Mouse (Mus musculus): ENCODE results near the gene Mapkap1. TPM values are rescaled to one million over a fixed set of nuclear protein-coding genes. Genes with fewer than 3 reads are reported as not detected.
A peak's percentile ranks its signal among the peaks of the same experiment; 100 is the strongest.
"Not testable (repeated sequence)": the region's sequence is repeated elsewhere in the genome, so short reads cannot be mapped to it uniquely, and the experiment has no call there.

Gene Mapkap1
- polyA plus RNA-seq, 1 experiment from 2014 or later, result 110 TPM

DNA sequence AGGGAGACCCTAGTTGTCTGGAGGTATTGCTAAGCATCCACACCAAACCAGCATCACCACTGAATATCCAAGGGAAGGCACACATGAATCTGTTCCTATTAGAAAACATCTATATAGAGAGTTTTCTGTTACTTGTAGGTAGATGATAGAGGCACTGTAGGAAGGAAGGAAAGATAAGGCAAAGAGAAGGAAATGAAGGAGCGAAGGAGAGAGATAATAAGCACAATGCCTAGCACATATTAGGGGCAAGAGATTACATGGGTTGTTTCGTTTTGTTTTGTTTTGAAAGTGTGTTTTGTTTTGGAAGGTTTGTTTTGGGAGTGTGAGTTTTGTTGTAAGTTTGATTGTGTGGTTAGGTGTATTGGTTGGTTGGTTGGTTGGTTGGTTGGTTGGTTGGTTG lies 27.6 kb upstream of the Mapkap1 start:
- Histone ChIP-seq H3K4me1 (peaks cover 5% of the 10 kb centered on the region), H3K4me2 (no peak overlapping the region), H3K4me3 (replicated peaks) (no peak overlapping the region), H3K9me3 (no peaks in the 10 kb centered on the region), H3K9ac (no peak overlapping the region), H3K27me3 (0 out of 2 replicates have a peak, but pooled peaks cover 2% of the 10 kb centered on the region), H3K27ac (no peak overlapping the region), H3K36me3 (replicated peaks) (no peaks in the 10 kb centered on the region)
- WGBS, result 91% methylated on average over 2 of the region's 2 CpGs
- no peak for ATAC-seq (ENCODE audit: low FRiP score)

DNA sequence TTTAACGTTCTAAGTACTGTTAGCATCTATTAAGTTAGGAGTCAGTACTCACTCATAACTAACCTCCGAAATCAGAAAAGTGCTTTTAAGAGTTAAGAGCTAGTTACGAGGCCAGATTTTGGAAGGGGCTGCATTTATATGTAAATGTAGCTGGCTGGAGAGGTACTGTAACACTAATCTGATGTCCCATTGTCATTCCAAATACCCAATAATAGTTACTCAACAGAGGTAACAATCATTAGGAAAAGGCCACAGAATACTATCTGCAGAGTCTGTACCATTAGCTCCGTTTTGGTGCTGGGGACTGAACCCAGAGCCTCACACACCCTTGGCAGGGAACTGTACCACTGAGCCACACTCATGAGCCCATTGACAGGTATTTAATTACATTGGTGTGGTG lies 7.0 kb upstream of the Mapkap1 start:
- WGBS, result 45% methylated on average over 4 of the region's 4 CpGs

DNA sequence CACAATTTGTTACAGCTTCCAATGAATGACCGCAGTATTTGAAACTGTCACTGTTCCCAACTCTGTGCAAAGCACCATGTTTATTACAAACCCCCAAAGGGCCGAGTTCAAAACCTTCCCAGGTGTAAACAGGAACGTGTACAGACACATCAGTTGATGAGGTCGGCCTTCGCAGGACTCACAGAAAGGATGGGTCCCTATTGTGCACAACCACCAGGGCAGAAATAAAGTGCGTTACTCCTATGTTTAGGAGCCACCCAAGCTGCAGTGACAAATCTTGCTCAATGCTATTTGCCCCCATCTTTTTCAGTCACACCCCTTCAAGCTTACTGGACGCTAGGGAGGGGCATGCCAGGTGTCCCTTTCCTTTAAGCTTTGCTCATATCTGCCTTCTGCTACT lies 1.0 kb downstream of the Mapkap1 start:
- Histone ChIP-seq H3K36me3 (replicated peaks) (no peaks in the 10 kb centered on the region), H3K9ac (peak overlapping the region; percentile 76), H3K27ac (no peak overlapping the region)

More for the DNA sequence above, 7.0 kb upstream of the Mapkap1 start:
- Histone ChIP-seq H3K27me3 (no peaks in the 10 kb centered on the region), H3K4me3 (replicated peaks) (no peak overlapping the region), H3K36me3 (replicated peaks) (no peaks in the 10 kb centered on the region), H3K27ac (no peak overlapping the region), H3K9ac (no peak overlapping the region), H3K9me3 (no peaks in the 10 kb centered on the region), H3K4me1 (no peaks in the 10 kb centered on the region), H3K4me2 (no peak overlapping the region)
- no peak for ATAC-seq (ENCODE audit: low FRiP score)

DNA sequence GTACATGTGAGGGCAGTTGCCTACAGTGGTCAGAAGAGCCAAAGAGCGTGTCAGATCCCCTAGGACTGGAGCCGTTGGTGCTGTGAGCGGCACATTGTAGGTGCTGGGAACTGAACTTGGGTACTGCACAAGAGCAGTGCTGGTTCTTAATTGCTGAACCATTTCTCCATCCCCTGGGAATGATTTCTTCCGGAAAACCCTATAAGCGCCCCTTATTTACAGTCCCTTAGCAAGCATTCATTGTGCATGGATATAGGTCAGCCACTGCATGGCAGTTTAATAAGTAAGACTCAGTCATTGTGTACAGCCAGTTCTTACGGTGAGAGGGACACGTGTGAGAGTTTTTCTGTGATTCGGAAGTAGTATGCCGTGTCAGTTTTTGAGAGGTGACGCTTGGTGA lies 1.8 kb downstream of the Mapkap1 start:
- Histone ChIP-seq H3K27me3 (no peaks in the 10 kb centered on the region), H3K27ac (no peak overlapping the region), H3K9me3 (no peaks in the 10 kb centered on the region), H3K4me1 (peaks cover 19% of the 10 kb centered on the region), H3K4me2 (no peak overlapping the region), H3K36me3 (replicated peaks) (no peaks in the 10 kb centered on the region), H3K9ac (no peak overlapping the region), H3K4me3 (replicated peaks) (no peak overlapping the region)
- WGBS, result 95% methylated on average over 10 of the region's 10 CpGs
- no peak for ATAC-seq (ENCODE audit: low FRiP score)

More for the DNA sequence above, 1.0 kb downstream of the Mapkap1 start:
- H3K4me3 ChIP-seq (replicated peaks), result peak overlapping the region; percentile 90
- H3K4me1 ChIP-seq, result peaks cover 19% of the 10 kb centered on the region
- H3K9me3 ChIP-seq, result no peaks in the 10 kb centered on the region
- H3K27me3 ChIP-seq, result no peaks in the 10 kb centered on the region
- H3K4me2 ChIP-seq, result peak overlapping the region; percentile 95
- ATAC-seq (ENCODE audit: low FRiP score), result no peak
- 29% methylated on average over 7 of the region's 7 CpGs for WGBS

DNA sequence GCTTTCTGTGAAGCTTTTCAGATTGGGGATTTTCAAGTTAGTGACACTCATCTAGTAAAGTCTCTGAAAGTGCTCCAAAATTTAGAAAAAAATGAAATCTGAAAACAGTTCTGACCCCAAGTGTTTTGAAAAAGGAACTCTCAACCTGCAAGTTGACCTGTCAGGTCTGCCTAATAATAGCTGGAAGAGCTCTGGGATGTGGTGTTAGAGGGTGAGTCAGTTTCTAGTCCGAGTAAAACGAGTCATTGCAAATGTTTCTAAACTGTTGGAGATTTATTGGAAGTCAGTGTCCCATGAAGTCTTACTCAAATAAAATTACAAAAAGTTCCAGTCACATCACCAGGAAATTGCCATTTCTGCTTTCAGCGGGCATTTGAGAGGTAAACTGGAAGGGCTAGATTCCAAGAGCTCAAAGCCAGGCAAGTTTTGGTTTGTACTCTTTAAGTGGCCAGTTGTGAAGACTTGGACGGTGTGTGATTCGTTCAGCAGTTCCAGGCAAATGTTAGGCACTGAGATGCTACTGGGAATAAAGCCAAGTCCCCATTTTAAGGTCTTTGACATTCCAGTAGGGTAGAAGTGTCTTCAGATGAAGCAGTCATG lies 3.3 kb downstream of the Mapkap1 start:
- no peaks in the 10 kb centered on the region for H3K36me3 ChIP-seq (replicated peaks)
- no peak overlapping the region for H3K9ac ChIP-seq
- no peaks in the 10 kb centered on the region for H3K9me3 ChIP-seq
- no peaks in the 10 kb centered on the region for H3K27me3 ChIP-seq
- 92% methylated on average over 5 of the region's 5 CpGs for WGBS
- no peak overlapping the region for H3K27ac ChIP-seq
- H3K4me2 ChIP-seq, result no peak overlapping the region
- H3K4me3 ChIP-seq (replicated peaks), result no peak overlapping the region
- peaks cover 19% of the 10 kb centered on the region for H3K4me1 ChIP-seq
- ATAC-seq (ENCODE audit: low FRiP score), result no peak

DNA sequence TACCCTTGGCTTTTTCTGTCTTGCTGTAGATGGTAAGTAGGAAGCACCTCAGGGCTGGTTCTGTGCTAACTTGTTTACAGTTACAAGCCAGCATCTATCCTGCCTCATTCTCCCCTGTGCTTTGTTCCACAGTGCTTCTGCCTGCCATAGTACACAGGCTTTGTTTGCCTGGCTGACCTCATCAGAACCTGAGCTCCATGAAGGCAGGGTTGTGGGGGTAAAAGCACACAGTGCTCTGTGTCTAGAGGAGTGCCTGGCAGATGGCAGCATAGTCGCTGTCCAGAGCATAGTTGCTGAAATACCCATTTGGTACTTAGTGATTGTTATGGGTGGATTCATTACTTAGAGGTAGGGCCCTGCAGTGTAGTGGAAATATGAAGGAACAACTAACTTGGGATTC lies 13.7 kb downstream of the Mapkap1 start:
- Histone ChIP-seq H3K4me3 (replicated peaks) (no peak overlapping the region), H3K36me3 (replicated peaks) (no peaks in the 10 kb centered on the region), H3K27ac (no peak overlapping the region), H3K4me2 (no peak overlapping the region), H3K9me3 (no peaks in the 10 kb centered on the region), H3K27me3 (no peaks in the 10 kb centered on the region), H3K9ac (no peak overlapping the region), H3K4me1 (no peaks in the 10 kb centered on the region)
- 55% methylated on average over 1 of the region's 1 CpGs for WGBS
- ATAC-seq (ENCODE audit: low FRiP score), result no peak

DNA sequence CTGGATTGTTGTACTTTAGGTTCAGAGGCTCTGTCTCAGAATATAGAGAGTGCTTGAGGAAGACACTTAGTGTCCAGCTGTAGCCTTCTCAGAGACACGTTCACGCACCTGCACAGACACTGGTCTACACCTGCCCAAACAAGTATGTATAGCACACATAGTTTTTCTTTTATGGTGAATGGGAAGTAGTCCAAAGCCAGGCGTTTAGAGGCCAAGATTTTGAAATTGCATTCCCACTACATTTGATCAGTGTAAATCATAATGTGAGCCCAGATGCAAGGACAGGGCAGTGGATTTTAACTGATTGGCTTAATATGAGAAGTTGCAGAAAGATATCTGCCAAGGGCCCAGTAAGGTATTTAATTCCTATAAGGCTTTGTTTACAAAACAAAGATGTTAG lies 17.6 kb downstream of the Mapkap1 start:
- 89% methylated on average over 3 of the region's 3 CpGs for WGBS
- Histone ChIP-seq H3K9ac (no peak overlapping the region), H3K4me2 (no peak overlapping the region), H3K27me3 (no peaks in the 10 kb centered on the region), H3K4me3 (replicated peaks) (no peak overlapping the region), H3K36me3 (replicated peaks) (no peaks in the 10 kb centered on the region), H3K27ac (no peak overlapping the region), H3K4me1 (no peaks in the 10 kb centered on the region), H3K9me3 (no peaks in the 10 kb centered on the region)
- ATAC-seq (ENCODE audit: low FRiP score), result no peak

DNA sequence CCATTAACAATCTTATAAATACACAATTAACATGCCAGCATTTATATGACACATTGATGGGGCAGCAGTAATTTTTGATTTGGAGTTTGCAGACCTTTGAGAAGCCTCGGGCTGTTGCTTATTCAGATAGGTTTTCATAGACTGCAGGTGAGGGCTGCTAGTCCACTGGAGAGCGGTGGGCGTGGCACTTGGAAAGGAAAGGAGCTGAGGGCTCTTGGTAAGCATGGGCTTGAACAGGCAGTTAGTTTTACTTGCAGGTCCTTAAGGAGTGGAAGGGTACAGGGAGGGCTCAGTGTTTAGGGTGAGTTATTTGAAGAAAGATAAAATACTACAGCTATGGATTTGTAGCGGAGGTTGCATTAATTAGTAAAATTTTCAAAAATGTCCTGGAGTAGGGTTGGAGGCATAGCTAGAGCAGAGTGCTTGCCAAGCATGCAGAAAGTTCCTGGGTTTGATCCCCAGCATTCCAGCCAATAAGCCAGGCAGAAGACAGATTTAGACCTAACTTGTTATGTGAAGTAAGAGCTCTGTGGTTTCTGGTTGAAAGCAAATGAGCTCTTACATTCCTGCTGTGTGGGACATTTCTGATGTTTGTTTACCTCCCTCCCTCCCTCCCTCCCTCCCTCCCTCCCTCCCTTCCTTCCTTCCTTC lies 19.1 kb downstream of the Mapkap1 start:
- no peak for ATAC-seq (ENCODE audit: low FRiP score)

DNA sequence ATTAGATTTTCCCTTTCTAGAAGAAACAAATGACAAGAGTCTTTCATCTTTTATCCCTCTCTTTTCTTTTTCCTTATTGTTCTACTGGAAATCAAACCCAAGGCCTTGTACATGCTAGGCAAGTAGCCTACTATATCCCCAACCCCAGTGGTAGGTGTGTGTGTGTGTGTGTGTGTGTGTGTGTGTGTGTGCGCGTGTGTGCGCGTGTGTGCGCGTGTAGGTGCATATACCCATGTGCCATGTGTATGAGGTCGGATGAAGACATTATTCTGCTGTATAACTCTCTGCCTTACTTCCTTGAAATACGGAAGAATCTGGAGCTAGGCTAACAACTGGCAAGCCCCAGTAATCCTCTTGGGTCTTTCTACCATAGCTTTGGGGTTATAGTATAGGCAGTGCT lies 24.1 kb downstream of the Mapkap1 start:
- WGBS, result 95% methylated on average over 8 of the region's 8 CpGs
- Histone ChIP-seq H3K27me3 (no peaks in the 10 kb centered on the region), H3K9me3 (no peaks in the 10 kb centered on the region), H3K36me3 (replicated peaks) (peaks cover 7% of the 10 kb centered on the region; the same call in 1 of the 2 replicates), H3K27ac (no peak overlapping the region), H3K9ac (no peak overlapping the region), H3K4me1 (no peaks in the 10 kb centered on the region), H3K4me3 (replicated peaks) (no peak overlapping the region), H3K4me2 (no peak overlapping the region)
- no peak for ATAC-seq (ENCODE audit: low FRiP score)

More for the DNA sequence above, 19.1 kb downstream of the Mapkap1 start:
- no peaks in the 10 kb centered on the region for H3K36me3 ChIP-seq (replicated peaks)
- H3K4me2 ChIP-seq, result no peak overlapping the region
- H3K27me3 ChIP-seq, result no peaks in the 10 kb centered on the region
- WGBS, result 87% methylated on average over 4 of the region's 4 CpGs
- H3K9me3 ChIP-seq, result no peaks in the 10 kb centered on the region
- no peak overlapping the region for H3K4me3 ChIP-seq (replicated peaks)
- H3K9ac ChIP-seq, result no peak overlapping the region
- no peak overlapping the region for H3K27ac ChIP-seq
- H3K4me1 ChIP-seq, result no peaks in the 10 kb centered on the region

DNA sequence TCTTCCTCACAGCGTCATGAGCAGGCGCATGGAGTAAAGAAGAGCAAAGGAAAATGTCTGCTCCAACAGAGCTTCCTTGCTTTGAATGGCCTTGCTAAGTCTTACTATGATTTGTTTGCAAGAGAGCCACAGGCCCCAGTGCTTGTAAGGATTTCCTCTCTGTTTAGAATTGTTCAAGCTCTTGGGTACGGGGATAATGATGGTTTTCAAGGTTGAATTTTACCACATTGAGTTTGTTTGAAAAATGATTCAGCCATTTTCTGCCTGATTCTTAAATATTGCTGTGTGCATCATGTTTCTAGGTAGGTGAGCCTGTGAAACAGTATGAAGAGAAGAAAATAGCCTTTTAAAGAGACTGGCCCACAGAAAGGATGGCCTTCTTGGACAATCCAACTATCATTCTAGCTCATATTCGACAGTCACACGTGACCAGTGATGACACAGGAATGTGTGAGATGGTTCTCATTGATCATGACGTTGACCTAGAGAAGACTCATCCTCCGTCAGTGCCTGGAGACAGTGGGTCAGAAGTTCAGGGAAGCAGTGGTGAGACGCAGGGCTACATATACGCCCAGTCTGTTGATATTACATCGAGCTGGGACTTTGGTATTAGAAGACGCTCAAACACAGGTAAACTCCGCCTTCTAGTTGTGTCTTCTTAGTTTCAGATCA lies 25.3 kb downstream of the Mapkap1 start:
- Histone ChIP-seq H3K4me3 (replicated peaks) (no peak overlapping the region), H3K27me3 (no peaks in the 10 kb centered on the region), H3K36me3 (replicated peaks) (peaks cover 8% of the 10 kb centered on the region; the same call in 1 of the 2 replicates), H3K9ac (no peak overlapping the region), H3K27ac (no peak overlapping the region), H3K4me1 (no peaks in the 10 kb centered on the region), H3K4me2 (no peak overlapping the region), H3K9me3 (no peaks in the 10 kb centered on the region)
- no peak for ATAC-seq (ENCODE audit: low FRiP score)
- WGBS, result 95% methylated on average over 12 of the region's 12 CpGs

DNA sequence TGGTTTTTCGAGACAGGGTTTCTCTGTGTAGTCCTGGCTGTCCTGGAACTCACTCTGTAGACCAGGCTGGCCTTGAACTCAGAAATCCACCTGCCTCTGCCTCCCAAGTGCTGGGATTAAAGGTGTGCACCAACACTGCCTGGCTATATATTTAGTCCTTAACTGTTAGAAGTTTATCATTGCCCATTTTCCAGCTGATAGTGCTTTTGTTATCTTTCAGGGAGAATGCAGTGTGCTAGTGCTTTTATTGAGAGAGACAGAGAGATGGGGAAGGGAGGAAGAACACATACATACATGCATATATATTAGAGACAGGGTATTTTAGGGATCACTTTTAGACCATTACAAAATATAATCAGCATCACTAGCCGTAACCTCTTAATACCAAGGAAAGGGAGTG lies 26.3 kb downstream of the Mapkap1 start:
- H3K4me2 ChIP-seq; ATAC-seq (ENCODE audit: low FRiP score); H3K27ac ChIP-seq; H3K4me3 ChIP-seq (replicated peaks); H3K9me3 ChIP-seq; H3K27me3 ChIP-seq; H3K4me1 ChIP-seq; H3K9ac ChIP-seq: not testable (repeated sequence)
- 100% methylated on average over 1 of the region's 2 CpGs for WGBS
- peaks cover 11% of the 10 kb centered on the region; the same call in 1 of the 2 replicates for H3K36me3 ChIP-seq (replicated peaks)

DNA sequence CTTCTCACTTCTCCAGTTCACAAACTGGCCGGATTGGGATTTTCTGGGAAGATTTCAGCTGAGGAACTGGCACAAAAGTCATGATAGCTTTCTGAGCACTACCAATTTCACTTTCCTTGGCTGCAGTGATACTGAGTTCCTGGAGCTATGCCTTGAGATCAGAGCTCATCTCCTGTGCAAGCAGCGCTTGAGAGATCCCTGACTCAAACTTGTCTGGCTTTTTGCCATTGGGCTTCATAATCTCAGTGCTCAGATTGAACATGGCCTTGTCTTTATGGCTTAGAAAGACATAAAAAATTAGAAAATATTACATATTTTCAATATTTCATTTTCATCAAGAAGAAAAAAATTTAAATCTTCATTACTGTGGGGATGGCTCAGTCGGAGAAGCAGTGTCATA lies 29.8 kb downstream of the Mapkap1 start:
- Histone ChIP-seq H3K36me3 (replicated peaks) (peaks cover 11% of the 10 kb centered on the region; the same call in 1 of the 2 replicates), H3K27ac (no peak overlapping the region)
- 93% methylated on average over 3 of the region's 3 CpGs for WGBS

More for the DNA sequence above, 29.8 kb downstream of the Mapkap1 start:
- no peaks in the 10 kb centered on the region for H3K4me1 ChIP-seq
- no peak overlapping the region for H3K4me2 ChIP-seq
- ATAC-seq (ENCODE audit: low FRiP score), result no peak
- H3K4me3 ChIP-seq (replicated peaks), result no peak overlapping the region
- no peak overlapping the region for H3K9ac ChIP-seq
- no peaks in the 10 kb centered on the region for H3K9me3 ChIP-seq
- no peaks in the 10 kb centered on the region for H3K27me3 ChIP-seq

Data from forebrain, embryonic 12.5 days (tissue).